Mouse (Mus musculus) megakaryocyte, adult 5-6 weeks (primary cell): ENCODE measurements around the gene Dedd2. TPM values are rescaled to one million over a fixed set of nuclear protein-coding genes. Genes with fewer than 3 reads are reported as not detected.

Experiments
- total RNA-seq, 2 experiments: library from RNA; stranded (forward) in 1 of 2; stranded (reverse) in 1 of 2; fragments of 153-499, 151-499 nt in 1 of 2; fragments of 221-1000, 200-1000 nt in 1 of 2; gene quantifications; 2 replicates each; pipeline versions ENCODE4 v1.2.3 to v1.2.4; 2015 to 2017

The Dedd2 gene
- total RNA-seq, 2 experiments from 2014 or later, result 14.5 to 18.8 TPM

Other genes starting within 250 kb of the Dedd2 start
- 85.5 and 102 TPM in 2 replicates for gene Rabac1, start 247.9 kb downstream of the Dedd2 start, total RNA-seq (2015)
- gene Rabac1, start 247.9 kb downstream of the Dedd2 start, total RNA-seq (2017), result 73.1 and 79.3 TPM in 2 replicates
- 126 and 128 TPM in 2 replicates for gene Atp1a3, start 214.7 kb downstream of the Dedd2 start, total RNA-seq (2015)
- 61.6 and 106 TPM in 2 replicates for gene Atp1a3, start 214.7 kb downstream of the Dedd2 start, total RNA-seq (2017)
- 1.1 and 1.6 TPM in 2 replicates for gene Grik5, start 148.3 kb downstream of the Dedd2 start, total RNA-seq (2015)
- gene Grik5, start 148.3 kb downstream of the Dedd2 start, total RNA-seq (2017), result 2.0 and 2.6 TPM in 2 replicates
- gene Zfp574, start 148.0 kb downstream of the Dedd2 start, total RNA-seq (2015), result 6.7 and 6.8 TPM in 2 replicates
- 6.8 and 7.2 TPM in 2 replicates for gene Zfp574, start 148.0 kb downstream of the Dedd2 start, total RNA-seq (2017)
- gene Pou2f2, start 40.9 kb downstream of the Dedd2 start, total RNA-seq (2015), result 30.1 and 31.6 TPM in 2 replicates
- gene Pou2f2, start 40.9 kb downstream of the Dedd2 start, total RNA-seq (2017), result 5.2 and 6.1 TPM in 2 replicates
- gene Zfp526, start 810 bp upstream of the Dedd2 start, total RNA-seq (2015), result 7.2 and 7.6 TPM in 2 replicates
- gene Zfp526, start 810 bp upstream of the Dedd2 start, total RNA-seq (2017), result 5.2 and 8.3 TPM in 2 replicates
- 90.1 and 90.2 TPM in 2 replicates for gene Gsk3a, start 17.2 kb upstream of the Dedd2 start, total RNA-seq (2015)
- gene Gsk3a, start 17.2 kb upstream of the Dedd2 start, total RNA-seq (2017), result 58.7 and 60.8 TPM in 2 replicates
- gene Erf, start 30.1 kb upstream of the Dedd2 start, total RNA-seq (2015), result 4.9 and 6.5 TPM in 2 replicates
- 2.6 and 5.3 TPM in 2 replicates for gene Erf, start 30.1 kb upstream of the Dedd2 start, total RNA-seq (2017)
- 166 and 174 TPM in 2 replicates for gene Cic, start 47.1 kb upstream of the Dedd2 start, total RNA-seq (2015)
- 55.5 and 84.2 TPM in 2 replicates for gene Cic, start 47.1 kb upstream of the Dedd2 start, total RNA-seq (2017)
- 7.7 and 15.9 TPM in 2 replicates for gene Pafah1b3, start 77.4 kb upstream of the Dedd2 start, total RNA-seq (2015)
- gene Pafah1b3, start 77.4 kb upstream of the Dedd2 start, total RNA-seq (2017), result 7.7 and 14.6 TPM in 2 replicates
- not detected in 2 replicates for gene Prr19, start 80.8 kb upstream of the Dedd2 start, total RNA-seq (2015)
- not detected in 2 replicates for gene Prr19, start 80.8 kb upstream of the Dedd2 start, total RNA-seq (2017)
- gene Tmem145, start 85.5 kb upstream of the Dedd2 start, total RNA-seq (2015), result not detected in 2 replicates
- not detected in 2 replicates for gene Tmem145, start 85.5 kb upstream of the Dedd2 start, total RNA-seq (2017)
- 1.0 and 1.1 TPM in 2 replicates for gene Megf8, start 96.5 kb upstream of the Dedd2 start, total RNA-seq (2015)
- 1.3 and 2.1 TPM in 2 replicates for gene Megf8, start 96.5 kb upstream of the Dedd2 start, total RNA-seq (2017)
- not detected in 2 replicates for gene Cnfn, start 149.1 kb upstream of the Dedd2 start, total RNA-seq (2015)
- not detected in 2 replicates for gene Cnfn, start 149.1 kb upstream of the Dedd2 start, total RNA-seq (2017)
- 17.4 and 20.6 TPM in 2 replicates for gene Lipe, start 178.1 kb upstream of the Dedd2 start, total RNA-seq (2015)
- 17.3 and 23.6 TPM in 2 replicates for gene Lipe, start 178.1 kb upstream of the Dedd2 start, total RNA-seq (2017)
- gene Cxcl17, start 192.3 kb upstream of the Dedd2 start, total RNA-seq (2015), result not detected in 2 replicates
- not detected in 2 replicates for gene Cxcl17, start 192.3 kb upstream of the Dedd2 start, total RNA-seq (2017)